Mouse (Mus musculus) spleen, postnatal 10 days (tissue): Measurements from ENCODE around the gene Timd2.
"Not testable (repeated sequence)": the region's sequence is repeated elsewhere in the genome, so short reads cannot be mapped to it uniquely, and the experiment has no call there.

Source experiments
- DNase-seq, 2 experiments: peaks; one replicate each; pipeline ENCODE4 v3.0.0; 2021 to 2022; ENCODE audit warnings: low spot score in 2 of 2

Timd2 gene

GRCm38 (mm10) chr11:46663215-46663614, 43.6 kb downstream of the Timd2 start:
- no peak for DNase-seq

DNA sequence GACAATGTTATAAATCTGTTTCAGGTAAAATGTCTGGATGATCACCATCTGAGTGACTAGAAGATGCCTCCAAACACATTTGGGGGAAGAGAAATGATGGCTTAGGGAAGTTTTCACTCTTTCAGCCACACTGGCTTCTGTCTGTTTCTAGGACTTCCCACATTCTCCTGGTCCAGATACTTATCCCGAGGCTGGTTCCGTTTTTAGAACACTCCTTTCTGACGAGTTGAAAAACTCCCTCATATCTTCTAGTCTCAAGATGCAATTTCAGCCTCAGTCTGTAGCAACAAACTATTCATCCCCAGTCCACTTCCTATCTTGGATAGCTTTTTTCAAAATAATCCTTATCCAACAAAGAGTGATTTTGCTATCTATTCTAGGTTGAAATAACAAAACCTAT, 54.4 kb downstream of the Timd2 start:
- DNase-seq = no peak

DNA sequence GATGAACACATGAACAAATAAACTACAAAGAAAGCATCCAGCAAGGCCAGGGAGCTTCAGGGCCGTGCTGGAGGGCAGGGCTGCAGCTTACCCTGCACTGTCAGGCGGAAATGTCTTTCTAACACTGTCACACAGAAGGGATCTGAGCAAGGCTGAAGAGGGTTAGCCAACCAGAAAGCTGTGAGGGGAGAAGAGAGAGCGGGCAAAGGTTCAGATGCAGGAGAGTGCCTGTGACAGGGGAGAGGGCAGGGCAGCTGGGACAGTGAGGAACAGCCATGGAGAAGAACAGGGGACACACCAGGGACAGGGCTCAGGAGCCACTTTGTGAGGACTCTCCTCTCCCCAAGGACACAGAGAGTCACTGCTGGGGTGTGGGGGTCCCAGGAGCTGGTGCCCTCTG, 57.2 kb downstream of the Timd2 start:
- DNase-seq = not testable (repeated sequence)

DNA sequence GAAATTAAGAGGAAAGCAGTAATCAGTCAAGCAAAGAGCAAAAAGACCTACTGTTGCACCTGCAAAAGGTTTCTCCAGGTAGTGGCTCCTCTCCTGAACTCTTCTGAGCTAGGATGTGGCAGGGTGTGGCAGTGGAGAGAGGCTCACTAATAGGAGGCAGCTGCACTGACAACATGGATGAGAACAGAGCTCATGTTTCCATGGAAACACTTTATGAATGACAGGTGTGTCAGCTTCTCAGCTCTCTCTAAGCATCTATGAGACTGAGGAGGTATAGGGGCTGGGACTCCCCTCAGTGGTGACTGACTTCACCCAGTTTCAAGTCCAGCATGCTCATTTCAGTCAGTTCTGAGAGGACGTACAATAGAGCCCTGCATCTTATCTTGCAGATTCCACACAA, 62.0 kb downstream of the Timd2 start:
- DNase-seq = no peak

DNA sequence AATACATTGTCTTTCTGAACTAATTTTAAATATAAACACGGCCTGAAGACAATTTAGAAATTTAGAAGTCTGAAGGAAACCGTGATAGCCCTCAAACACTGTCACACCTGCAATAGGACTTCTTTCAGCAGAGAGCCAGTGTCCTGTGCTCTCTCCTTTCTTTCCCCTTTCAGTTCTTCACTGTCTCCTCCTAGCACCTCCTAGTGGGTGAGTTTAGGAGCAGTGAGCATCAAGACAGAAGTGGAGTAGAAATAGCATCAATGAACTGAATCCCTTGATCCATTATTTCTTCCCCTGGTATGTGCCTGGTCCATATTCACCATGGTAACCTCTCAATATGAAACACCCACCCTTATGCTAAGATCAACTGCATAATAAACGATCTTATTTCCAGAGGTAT, 70.3 kb downstream of the Timd2 start:
- DNase-seq = no peak

DNA sequence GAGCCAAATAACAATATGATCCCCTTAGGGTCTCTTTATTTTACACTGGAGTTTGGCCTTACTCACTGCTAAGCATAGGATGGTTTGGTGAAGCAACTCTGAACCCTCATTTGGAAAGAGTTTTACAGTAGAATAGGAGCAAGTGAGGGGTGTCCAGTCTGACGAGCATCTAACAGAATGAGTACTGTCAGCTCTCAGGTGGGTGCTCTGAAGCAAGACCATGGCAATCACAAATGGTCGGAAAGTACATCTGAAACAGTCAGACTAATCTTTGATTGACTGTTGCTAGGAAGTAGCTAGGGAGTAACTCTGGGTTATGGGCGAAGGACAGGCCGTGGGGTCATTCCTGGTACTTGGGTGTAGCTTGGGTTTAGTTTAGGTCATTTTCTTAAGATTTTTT, 71.3 kb downstream of the Timd2 start:
- DNase-seq = not testable (repeated sequence)

GRCm38 (mm10) chr11:46631635-46632034, 75.2 kb downstream of the Timd2 start:
- DNase-seq = peak in 1 of 2 experiments; percentile 32

GRCm38 (mm10) chr11:46629211-46629795, 77.6 kb downstream of the Timd2 start, which contains the start of gene Dppa1:
TSS of gene Dppa1 (minus strand) at chr11:46629261.
- DNase-seq = no peak

GRCm38 (mm10) chr11:46620414-46621168, 86.3 kb downstream of the Timd2 start:
- DNase-seq = no peak

DNA sequence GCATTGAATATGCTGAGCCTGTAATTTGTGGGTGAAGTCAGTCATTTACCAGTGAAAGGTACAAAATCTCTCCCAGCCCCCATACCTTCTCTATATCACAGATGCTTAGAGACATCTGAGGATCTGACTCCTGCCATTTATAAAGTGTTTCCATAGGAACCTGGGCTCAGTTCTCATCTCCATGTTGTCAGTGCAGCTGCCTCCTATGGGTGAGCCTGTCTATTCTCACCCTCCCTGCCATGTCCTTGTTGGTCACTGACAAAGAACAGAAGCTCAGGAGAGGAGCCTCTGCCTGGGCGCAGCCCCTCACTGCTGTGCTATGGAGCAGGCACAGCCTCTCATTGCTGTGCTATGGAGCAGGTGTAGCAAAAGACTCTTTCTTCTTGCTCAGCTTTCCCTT, 86.9 kb downstream of the Timd2 start:
- no peak for DNase-seq
